Mouse (Mus musculus) bone marrow macrophage, adult 2 months (primary cell): Measurements from ENCODE around the gene Egr4.
A peak's percentile ranks its signal among the peaks of the same experiment; 100 is the strongest.

Experiments used
- CTCF ChIP-seq: IDR thresholded peaks from 2 replicates; pipeline ENCODE4 v1.5.1; 2012; ENCODE audit warnings: low read depth, mild to moderate bottlenecking, low read length, moderate library complexity
- POLR2A ChIP-seq: IDR thresholded peaks from 2 replicates; pipeline ENCODE4 v1.6.1; 2012; ENCODE audit warnings: mild to moderate bottlenecking, low read depth, low read length, borderline replicate concordance

- TF ChIP-seq CTCF = peak; percentile 35; the same call in 1 of the 2 replicates
- no peak for TF ChIP-seq POLR2A
Observed at GRCm38 (mm10) chr6:85510476-85510875, 2.9 kb downstream of the Egr4 start.
